Mouse (Mus musculus) adipose tissue, adult 10 weeks (tissue): Measurements from ENCODE around the gene Itgb2l. TPM values are rescaled to one million over a fixed set of nuclear protein-coding genes. Genes with fewer than 3 reads are reported as not detected.

Experiments used
- polyA plus RNA-seq: library from polyadenylated mRNA; stranded (reverse); fragments of 350-450 nt; fragmentation: Illumina TruSeq; extraction: RNeasy Lipid Tissue Mini Kit (QIAGEN cat#74804); gene quantifications from one replicate; pipeline ENCODE4 v1.2.3, GENCODE M21; 2014; ENCODE audit warnings: low read depth, low replicate concordance

Itgb2l gene
- not detected for polyA plus RNA-seq

GRCm38 (mm10) chr16:96443468-96443867 is at the start of gene Itgb2l:
Gene Itgb2l, minus strand, starts transcription at chr16:96443619.

GRCm38 (mm10) chr16:96467445-96467844 is 24.0 kb upstream of the Itgb2l start, which contains the start of gene Pcp4:
Gene Pcp4, plus strand, starts transcription at chr16:96467606.

Other genes starting within 250 kb of the Itgb2l start
- 13.3 TPM for gene Sh3bgr, start 243.2 kb downstream of the Itgb2l start, polyA plus RNA-seq
- gene B3galt5, start 207.8 kb downstream of the Itgb2l start, polyA plus RNA-seq: not detected
- gene Pcp4, start 24.0 kb upstream of the Itgb2l start, polyA plus RNA-seq: 5.4 TPM